8 mouse cellular contexts compared by ENCODE assay signal in genomic region chr15:84720291-84721204, GRCm38 (mm10). TPM values are rescaled to one million over a fixed set of nuclear protein-coding genes. Genes with fewer than 3 reads are reported as not detected.
DNase-seq lines count a peak whose midpoint lies in the region; ATAC-seq and TF ChIP-seq lines count a peak whose summit lies in the region.

No protein-coding gene starts in this region.

- peak overlapping the region; percentile 35; the same call in 1 of the 2 replicates for H3K4me3 ChIP-seq in liver, adult 2 months (ENCODE audit: insufficient read depth, low read depth, low read length)
- peak overlapping the region; percentile 43 for H3K4me3 ChIP-seq in embryonic facial prominence, embryonic 13.5 days
- peak overlapping the region; percentile 20 for H3K4me3 ChIP-seq in hindbrain, embryonic 16.5 days (ENCODE audit: low read length)
- H3K4me3 ChIP-seq in lung, embryonic 15.5 days, result peak overlapping the region; percentile 48

- intact Hi-C loops in left cerebral cortex, postnatal 10 days (cut with DNase I), result no loop called here

- no peak for TF ChIP-seq CTCF in liver, adult 2 months (IDR thresholded peaks at IDR 0.05; ENCODE audit: low read depth, low read length)

- H3K4me2 ChIP-seq in embryonic facial prominence, embryonic 13.5 days, result peak overlapping the region; percentile 83
- peak overlapping the region; percentile 40 for H3K4me2 ChIP-seq in hindbrain, embryonic 16.5 days (ENCODE audit: low read length)
- peak overlapping the region; percentile 78 for H3K4me2 ChIP-seq in lung, embryonic 15.5 days

- H3K9ac ChIP-seq in liver, adult 2 months (ENCODE audit: low read depth, low read length), result no peak overlapping the region
- H3K9ac ChIP-seq in embryonic facial prominence, embryonic 13.5 days, result peak overlapping the region; percentile 64
- no peak overlapping the region for H3K9ac ChIP-seq in hindbrain, embryonic 16.5 days (ENCODE audit: low read depth, low read length)
- H3K9ac ChIP-seq in lung, embryonic 15.5 days, result peak overlapping the region; percentile 47

- TF ChIP-seq POLR2A in liver, adult 2 months (IDR thresholded peaks at IDR 0.05; ENCODE audit: extremely low read depth, insufficient read depth, low read length), result no peak

- no peaks in the 10 kb centered on the region for H3K4me1 ChIP-seq in liver, adult 2 months (ENCODE audit: control insufficient read depth, insufficient read depth, low read length)
- peaks cover 19% of the 10 kb centered on the region for H3K4me1 ChIP-seq in embryonic facial prominence, embryonic 13.5 days
- H3K4me1 ChIP-seq in hindbrain, embryonic 16.5 days (ENCODE audit: control insufficient read depth, insufficient read depth, low read depth, low read length), result peaks cover 8% of the 10 kb centered on the region
- peaks cover 24% of the 10 kb centered on the region for H3K4me1 ChIP-seq in lung, embryonic 15.5 days

- H3K27ac ChIP-seq in liver, adult 2 months (replicated peaks; ENCODE audit: insufficient read depth, low read depth, low read length), result no peak overlapping the region
- peak overlapping the region; percentile 44; the same call in 1 of the 2 replicates for H3K27ac ChIP-seq in embryonic facial prominence, embryonic 13.5 days
- H3K27ac ChIP-seq in hindbrain, embryonic 16.5 days (ENCODE audit: low read depth, low read length), result no peak overlapping the region
- peak overlapping the region; percentile 75 for H3K27ac ChIP-seq in lung, embryonic 15.5 days

- peak; percentile 13; the same call in 1 of the 2 replicates for ATAC-seq in embryonic facial prominence, embryonic 13.5 days (ENCODE audit: insufficient number of reproducible peaks, insufficient read depth, low FRiP score, low TSS enrichment, low read depth)
- no peak for ATAC-seq in hindbrain, embryonic 16.5 days
- peak; percentile 64; the same call in 1 of the 2 replicates for ATAC-seq in lung, embryonic 15.5 days (ENCODE audit: borderline replicate concordance, extremely low read depth, low FRiP score, low TSS enrichment)

- no peaks in the 10 kb centered on the region; the same call in 1 of the 2 replicates for H3K27me3 ChIP-seq in liver, adult 2 months (ENCODE audit: control insufficient read depth, insufficient read depth, low read length)
- H3K27me3 ChIP-seq in embryonic facial prominence, embryonic 13.5 days, result peaks cover 20% of the 10 kb centered on the region
- H3K27me3 ChIP-seq in hindbrain, embryonic 16.5 days (replicated peaks; ENCODE audit: control insufficient read depth, insufficient read depth, low read length), result peaks cover 13% of the 10 kb centered on the region
- H3K27me3 ChIP-seq in lung, embryonic 15.5 days, result no peaks in the 10 kb centered on the region

- no peaks in the 10 kb centered on the region for H3K36me3 ChIP-seq in liver, adult 2 months (ENCODE audit: control insufficient read depth, insufficient read depth, low read length)
- no peaks in the 10 kb centered on the region for H3K36me3 ChIP-seq in embryonic facial prominence, embryonic 13.5 days
- H3K36me3 ChIP-seq in hindbrain, embryonic 16.5 days (ENCODE audit: control insufficient read depth, insufficient read depth, low read length), result no peaks in the 10 kb centered on the region
- no peaks in the 10 kb centered on the region for H3K36me3 ChIP-seq in lung, embryonic 15.5 days

- DNase-seq in liver, adult 2 months (ENCODE audit: extremely low read depth, low read depth, low spot score), result no peak
- DNase-seq in liver, result no peak
- no peak for DNase-seq in cerebellum, adult 8-10 months
- no peak for DNase-seq in spleen, adult 12 weeks (ENCODE audit: low spot score)
- no peak for DNase-seq in left cerebral cortex, postnatal 10 days (ENCODE audit: extremely low spot score in 1 of 2, low spot score in 2 of 2)

- WGBS in liver, adult 2 months, result 18% methylated on average over 33 of the region's 33 CpGs
- WGBS in embryonic facial prominence, embryonic 13.5 days, result 5% methylated on average over 33 of the region's 33 CpGs
- WGBS in hindbrain, embryonic 16.5 days, result 6% methylated on average over 33 of the region's 33 CpGs
- WGBS in lung, embryonic 15.5 days, result 4% methylated on average over 33 of the region's 33 CpGs

- no peaks in the 10 kb centered on the region for H3K79me2 ChIP-seq in liver, adult 2 months (ENCODE audit: control insufficient read depth, insufficient read depth, low read length)

- H3K9me3 ChIP-seq in embryonic facial prominence, embryonic 13.5 days, result no peaks in the 10 kb centered on the region
- H3K9me3 ChIP-seq in hindbrain, embryonic 16.5 days (ENCODE audit: control insufficient read depth, low read length), result no peaks in the 10 kb centered on the region
- no peaks in the 10 kb centered on the region for H3K9me3 ChIP-seq in lung, embryonic 15.5 days

RNA-seq across cellular contexts. Expression of gene Arhgap8, which starts 0.7 kb away (rescaled TPM):
- total RNA-seq in liver, adult 2 months (2014; rRNA removed), result not detected in 2 replicates
- polyA plus RNA-seq in liver, adult 2 months (2012; rRNA removed), result 0.20 TPM in 1 of 2 replicates, not detected in the other
- polyA plus RNA-seq in embryonic facial prominence, embryonic 13.5 days (2015; fragmentation: Nextera tagmentation; extraction: Ambion mirVana), result 3.9 and 6.0 TPM in 2 replicates
- 0.61 and 0.96 TPM in 2 replicates for polyA plus RNA-seq in hindbrain, embryonic 16.5 days (2015; fragmentation: Nextera tagmentation; extraction: Ambion mirVana)
- 21.1 and 25.5 TPM in 2 replicates for polyA plus RNA-seq in lung, embryonic 15.5 days (2015; fragmentation: Nextera tagmentation; extraction: Ambion mirVana)
- total RNA-seq in left cerebral cortex, postnatal 10 days (2021), result under 1 TPM; 0.30 to 0.60 TPM

RNA-seq across cellular contexts. Expression of gene Prr5, which starts 51.1 kb away (rescaled TPM):
- total RNA-seq in liver, adult 2 months (2014; rRNA removed), result 2.2 and 2.6 TPM in 2 replicates
- polyA plus RNA-seq in liver, adult 2 months (2012; rRNA removed), result 9.4 and 10.6 TPM in 2 replicates
- 18.8 and 20.7 TPM in 2 replicates for polyA plus RNA-seq in embryonic facial prominence, embryonic 13.5 days (2015; fragmentation: Nextera tagmentation; extraction: Ambion mirVana)
- polyA plus RNA-seq in hindbrain, embryonic 16.5 days (2015; fragmentation: Nextera tagmentation; extraction: Ambion mirVana), result 30.5 and 33.2 TPM in 2 replicates
- polyA plus RNA-seq in lung, embryonic 15.5 days (2015; fragmentation: Nextera tagmentation; extraction: Ambion mirVana), result 22.1 and 23.7 TPM in 2 replicates
- 10 to 100 TPM; 11.4 to 16.3 TPM for total RNA-seq in left cerebral cortex, postnatal 10 days (2021)

Comparison
In these comparisons a context has a peak if more than half of its experiments do, and no peak if none do; other contexts are left out.
1. H3K27ac ChIP-seq: peak in embryonic facial prominence, embryonic 13.5 days (single experiment) and lung, embryonic 15.5 days (single experiment); none in liver, adult 2 months (single experiment) and hindbrain, embryonic 16.5 days (single experiment).
2. H3K9ac ChIP-seq: peak in embryonic facial prominence, embryonic 13.5 days (single experiment) and lung, embryonic 15.5 days (single experiment); none in liver, adult 2 months (single experiment) and hindbrain, embryonic 16.5 days (single experiment).
3. Peak in every context shown above with its lines, with median percentiles within 50 percentile points of each other: H3K4me3 ChIP-seq and H3K4me2 ChIP-seq.